Mouse (Mus musculus): ENCODE results near the gene Tnfrsf21.

The Tnfrsf21 gene

GRCm38 (mm10) chr17:43130115-43130869 is 113.9 kb downstream of the Tnfrsf21 start:
- DNase-seq (ENCODE audit: low spot score): no peak

GRCm38 (mm10) chr17:43130870-43131264 is 114.5 kb downstream of the Tnfrsf21 start:
- no peak for DNase-seq (ENCODE audit: low spot score)

- no peak for DNase-seq (ENCODE audit: low spot score)
These were observed 116.1 kb downstream of the Tnfrsf21 start for GRCm38 (mm10) chr17:43132477-43132876.

- no peak for DNase-seq (ENCODE audit: low spot score)
These were observed 116.8 kb downstream of the Tnfrsf21 start for GRCm38 (mm10) chr17:43133106-43133505.

- DNase-seq (ENCODE audit: low spot score): no peak
These were observed 118.6 kb downstream of the Tnfrsf21 start for GRCm38 (mm10) chr17:43134991-43135390.

- no peak for DNase-seq (ENCODE audit: low spot score)
These were observed 119.3 kb downstream of the Tnfrsf21 start for GRCm38 (mm10) chr17:43135398-43136265.

GRCm38 (mm10) chr17:43136720-43137119 is 120.4 kb downstream of the Tnfrsf21 start:
- DNase-seq (ENCODE audit: low spot score): no peak

- DNase-seq (ENCODE audit: low spot score): no peak
These were observed 121.5 kb downstream of the Tnfrsf21 start for GRCm38 (mm10) chr17:43137838-43138237.

- DNase-seq (ENCODE audit: low spot score): no peak
These were observed 122.0 kb downstream of the Tnfrsf21 start for GRCm38 (mm10) chr17:43138356-43138755.
